Mouse (Mus musculus): ENCODE data around the gene Ostm1. TPM values are rescaled to one million over a fixed set of nuclear protein-coding genes. Genes with fewer than 3 reads are reported as not detected.
A peak's percentile ranks its signal among the peaks of the same experiment; 100 is the strongest.

The Ostm1 gene
- polyA plus RNA-seq, 1 experiment = 13.0 TPM

DNA sequence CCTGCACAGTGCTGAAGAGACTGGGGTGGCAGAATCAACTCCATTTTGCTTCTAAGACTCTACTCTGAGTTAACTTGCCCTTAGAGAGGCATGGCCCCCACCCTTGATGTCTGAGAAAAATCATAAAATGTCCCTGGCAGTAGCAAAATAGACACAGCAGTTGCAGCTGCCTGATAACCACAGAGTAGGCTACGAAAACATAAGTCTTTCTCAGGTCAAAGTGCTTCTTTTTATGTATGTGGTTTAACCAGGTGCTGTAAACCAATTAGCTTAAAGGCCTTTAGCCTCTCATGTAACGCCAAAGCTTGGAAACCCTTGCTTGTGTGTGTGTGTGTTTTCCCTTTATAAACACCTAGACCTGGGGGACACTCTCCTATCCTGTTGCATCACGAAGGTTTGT lies 89.2 kb downstream of the Ostm1 start:
- no peak overlapping the region for H3K27ac ChIP-seq (ENCODE audit: insufficient read depth, low read depth, low read length)
- TF ChIP-seq POLR2A (IDR thresholded peaks at IDR 0.05; ENCODE audit: low read depth, low read length) (no peak), CTCF (IDR thresholded peaks at IDR 0.05; ENCODE audit: extremely low read depth, insufficient read length, insufficient replicate concordance, low read depth, low read length) (no peak)
- no peaks in the 10 kb centered on the region for H3K36me3 ChIP-seq (ENCODE audit: control insufficient read depth, insufficient read depth, low read length)
- WGBS = 28% methylated on average over 3 of the region's 3 CpGs
- H3K4me1 ChIP-seq (ENCODE audit: control insufficient read depth, insufficient read depth, insufficient read length, low read length) = no peaks in the 10 kb centered on the region
- H3K27me3 ChIP-seq (ENCODE audit: control insufficient read depth, insufficient read depth, low read length) = no peaks in the 10 kb centered on the region
- no peak overlapping the region for H3K4me3 ChIP-seq (ENCODE audit: low read depth, low read length)

DNA sequence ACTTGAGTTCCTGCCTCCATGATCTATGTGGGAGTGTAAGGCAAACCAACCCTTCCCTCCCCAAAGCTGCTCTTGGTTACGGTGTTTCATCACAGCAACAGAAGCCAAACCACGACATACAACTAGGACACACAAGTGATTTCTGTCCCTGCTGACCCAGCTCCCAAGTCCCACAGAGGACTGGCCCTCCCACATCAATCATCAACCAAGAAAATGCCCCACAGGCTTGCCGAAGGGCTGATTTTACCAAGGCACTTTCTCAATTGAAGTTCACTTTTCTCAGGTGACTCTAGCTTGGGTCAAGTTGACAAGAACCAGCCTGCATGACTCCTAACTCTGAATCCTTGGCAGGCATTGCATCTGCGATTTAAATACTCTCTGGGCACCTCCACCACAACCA lies 91.9 kb downstream of the Ostm1 start:
- H3K4me3 ChIP-seq (ENCODE audit: low read depth, low read length) = no peak overlapping the region

GRCm38 (mm10) chr10:42678331-42678730 lies 94.7 kb downstream of the Ostm1 start:
- peak overlapping the region; percentile 94 for H3K4me3 ChIP-seq (ENCODE audit: low read depth, low read length)
- H3K27ac ChIP-seq (ENCODE audit: insufficient read depth, low read depth, low read length) = no peak overlapping the region
- H3K27me3 ChIP-seq (ENCODE audit: control insufficient read depth, insufficient read depth, low read length) = no peaks in the 10 kb centered on the region
- peaks cover 3% of the 10 kb centered on the region; the same call in 1 of the 2 replicates for H3K36me3 ChIP-seq (ENCODE audit: control insufficient read depth, insufficient read depth, low read length)
- no peak for TF ChIP-seq POLR2A (IDR thresholded peaks at IDR 0.05; ENCODE audit: low read depth, low read length)
- TF ChIP-seq CTCF (IDR thresholded peaks at IDR 0.05; ENCODE audit: extremely low read depth, insufficient read length, insufficient replicate concordance, low read depth, low read length) = no peak
- 47% methylated on average over 6 of the region's 6 CpGs for WGBS
- H3K4me1 ChIP-seq (ENCODE audit: control insufficient read depth, insufficient read depth, insufficient read length, low read length) = peaks cover 8% of the 10 kb centered on the region; the same call in 1 of the 2 replicates

More for the DNA sequence above, 91.9 kb downstream of the Ostm1 start:
- TF ChIP-seq POLR2A (IDR thresholded peaks at IDR 0.05; ENCODE audit: low read depth, low read length) = no peak
- TF ChIP-seq CTCF (IDR thresholded peaks at IDR 0.05; ENCODE audit: extremely low read depth, insufficient read length, insufficient replicate concordance, low read depth, low read length) = no peak
- WGBS = 81% methylated on average over 4 of the region's 4 CpGs
- Histone ChIP-seq H3K36me3 (ENCODE audit: control insufficient read depth, insufficient read depth, low read length) (no peaks in the 10 kb centered on the region), H3K27ac (ENCODE audit: insufficient read depth, low read depth, low read length) (no peak overlapping the region), H3K4me1 (ENCODE audit: control insufficient read depth, insufficient read depth, insufficient read length, low read length) (peaks cover 6% of the 10 kb centered on the region; the same call in 1 of the 2 replicates), H3K27me3 (ENCODE audit: control insufficient read depth, insufficient read depth, low read length) (no peaks in the 10 kb centered on the region)

GRCm38 (mm10) chr10:42678755-42679364 lies 95.2 kb downstream of the Ostm1 start:
- no peaks in the 10 kb centered on the region for H3K27me3 ChIP-seq (ENCODE audit: control insufficient read depth, insufficient read depth, low read length)
- H3K27ac ChIP-seq (ENCODE audit: insufficient read depth, low read depth, low read length) = peak overlapping the region; percentile 80
- WGBS = under 1% methylated on average over 56 of the region's 56 CpGs
- H3K36me3 ChIP-seq (ENCODE audit: control insufficient read depth, insufficient read depth, low read length) = peaks cover 5% of the 10 kb centered on the region; the same call in 1 of the 2 replicates
- peak; percentile 92 for TF ChIP-seq POLR2A (IDR thresholded peaks at IDR 0.05; ENCODE audit: low read depth, low read length)
- 0 out of 2 replicates have a peak, but pooled peaks have one; percentile 10 for TF ChIP-seq CTCF (IDR thresholded peaks at IDR 0.05; ENCODE audit: extremely low read depth, insufficient read length, insufficient replicate concordance, low read depth, low read length)
- H3K4me3 ChIP-seq (ENCODE audit: low read depth, low read length) = peak overlapping the region; percentile 94
- H3K4me1 ChIP-seq (ENCODE audit: control insufficient read depth, insufficient read depth, insufficient read length, low read length) = peaks cover 8% of the 10 kb centered on the region; the same call in 1 of the 2 replicates

DNA sequence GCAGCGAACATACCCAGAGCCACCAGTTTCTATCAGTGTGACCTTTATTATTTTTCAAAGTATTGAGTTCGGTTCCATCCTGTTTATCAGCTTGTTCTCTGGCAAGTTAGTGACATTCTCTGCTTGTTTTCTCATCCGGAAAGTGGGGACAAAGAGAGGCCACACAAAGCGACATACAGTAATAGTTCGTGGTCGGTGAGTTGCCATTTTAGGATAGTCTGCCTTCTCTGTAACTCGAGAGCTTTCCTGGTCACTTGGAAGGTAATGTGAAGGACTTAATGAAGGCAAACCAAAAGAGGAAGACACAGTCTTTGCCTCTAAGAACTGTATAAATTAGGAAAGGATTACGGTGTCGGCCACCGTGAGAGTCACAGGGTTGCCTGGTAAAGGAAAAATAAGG lies 96.0 kb downstream of the Ostm1 start:
- Histone ChIP-seq H3K27me3 (ENCODE audit: control insufficient read depth, insufficient read depth, low read length) (no peaks in the 10 kb centered on the region), H3K27ac (ENCODE audit: insufficient read depth, low read depth, low read length) (no peak overlapping the region), H3K4me1 (ENCODE audit: control insufficient read depth, insufficient read depth, insufficient read length, low read length) (peaks cover 8% of the 10 kb centered on the region; the same call in 1 of the 2 replicates), H3K36me3 (ENCODE audit: control insufficient read depth, insufficient read depth, low read length) (peaks cover 9% of the 10 kb centered on the region; the same call in 1 of the 2 replicates), H3K4me3 (ENCODE audit: low read depth, low read length) (peak overlapping the region; percentile 94)
- TF ChIP-seq POLR2A (IDR thresholded peaks at IDR 0.05; ENCODE audit: low read depth, low read length) = no peak
- no peak for TF ChIP-seq CTCF (IDR thresholded peaks at IDR 0.05; ENCODE audit: extremely low read depth, insufficient read length, insufficient replicate concordance, low read depth, low read length)
- 5% methylated on average over 10 of the region's 10 CpGs for WGBS

DNA sequence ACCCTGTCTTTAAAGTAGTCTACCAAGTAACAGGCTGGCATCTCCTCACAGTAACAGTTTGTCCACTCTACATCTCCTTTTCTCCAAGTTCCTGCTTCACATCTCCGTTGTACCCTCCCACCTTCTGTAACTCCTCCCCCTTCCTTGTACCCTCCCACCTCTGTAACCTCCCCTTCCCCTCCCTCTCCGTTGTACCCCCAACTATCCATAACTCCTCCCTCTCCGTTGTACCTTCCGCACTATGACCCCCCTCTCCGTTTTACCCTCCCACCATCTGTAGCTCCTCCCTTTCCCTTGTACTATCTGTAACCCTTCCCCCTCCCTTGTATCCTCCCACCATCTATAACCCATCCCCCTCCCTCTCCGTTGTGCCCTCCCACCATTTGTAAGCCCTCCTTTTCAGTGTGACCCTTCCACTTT lies 97.0 kb downstream of the Ostm1 start:
- H3K4me1 ChIP-seq (ENCODE audit: control insufficient read depth, insufficient read depth, insufficient read length, low read length) = peaks cover 8% of the 10 kb centered on the region; the same call in 1 of the 2 replicates
- H3K4me3 ChIP-seq (ENCODE audit: low read depth, low read length) = 0 out of 2 replicates have a peak overlapping the region, but pooled peaks have one; percentile 18
- TF ChIP-seq POLR2A (IDR thresholded peaks at IDR 0.05; ENCODE audit: low read depth, low read length) (no peak), CTCF (IDR thresholded peaks at IDR 0.05; ENCODE audit: extremely low read depth, insufficient read length, insufficient replicate concordance, low read depth, low read length) (no peak)
- peaks cover 12% of the 10 kb centered on the region for H3K36me3 ChIP-seq (ENCODE audit: control insufficient read depth, insufficient read depth, low read length)
- 26% methylated on average over 6 of the region's 6 CpGs for WGBS
- no peak overlapping the region for H3K27ac ChIP-seq (ENCODE audit: insufficient read depth, low read depth, low read length)
- H3K27me3 ChIP-seq (ENCODE audit: control insufficient read depth, insufficient read depth, low read length) = no peaks in the 10 kb centered on the region

DNA sequence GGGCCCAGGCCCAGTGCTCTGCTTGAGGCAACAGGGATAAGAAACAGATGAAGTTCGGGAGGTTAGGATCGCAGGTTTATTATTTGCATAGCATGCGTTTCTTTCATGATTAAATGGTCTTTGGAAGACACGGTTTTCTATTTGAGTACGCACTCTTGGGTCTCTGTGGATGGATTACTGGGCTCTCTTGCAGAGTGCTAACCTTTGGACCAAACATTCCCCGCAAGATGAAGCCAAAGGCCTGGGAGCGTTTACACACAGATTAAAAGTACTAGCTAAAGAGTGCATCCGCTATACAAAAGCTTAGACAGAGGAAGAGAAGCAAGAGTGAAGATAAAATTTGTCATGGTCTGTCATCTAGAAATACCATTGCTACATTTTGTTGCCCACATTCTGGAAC lies 98.8 kb downstream of the Ostm1 start:
- peaks cover 10% of the 10 kb centered on the region for H3K4me1 ChIP-seq (ENCODE audit: control insufficient read depth, insufficient read depth, insufficient read length, low read length)
- TF ChIP-seq POLR2A (IDR thresholded peaks at IDR 0.05; ENCODE audit: low read depth, low read length) (no peak), CTCF (IDR thresholded peaks at IDR 0.05; ENCODE audit: extremely low read depth, insufficient read length, insufficient replicate concordance, low read depth, low read length) (no peak)
- no peak overlapping the region for H3K4me3 ChIP-seq (ENCODE audit: low read depth, low read length)
- H3K36me3 ChIP-seq (ENCODE audit: control insufficient read depth, insufficient read depth, low read length) = peaks cover 18% of the 10 kb centered on the region
- 51% methylated on average over 8 of the region's 8 CpGs for WGBS
- no peaks in the 10 kb centered on the region for H3K27me3 ChIP-seq (ENCODE audit: control insufficient read depth, insufficient read depth, low read length)
- H3K27ac ChIP-seq (ENCODE audit: insufficient read depth, low read depth, low read length) = no peak overlapping the region
